Mouse (Mus musculus): ENCODE data around the gene B3gnt8. TPM values are rescaled to one million over a fixed set of nuclear protein-coding genes. Genes with fewer than 3 reads are reported as not detected.

Gene B3gnt8
- polyA plus RNA-seq, 1 experiment, result 3.9 TPM

DNA sequence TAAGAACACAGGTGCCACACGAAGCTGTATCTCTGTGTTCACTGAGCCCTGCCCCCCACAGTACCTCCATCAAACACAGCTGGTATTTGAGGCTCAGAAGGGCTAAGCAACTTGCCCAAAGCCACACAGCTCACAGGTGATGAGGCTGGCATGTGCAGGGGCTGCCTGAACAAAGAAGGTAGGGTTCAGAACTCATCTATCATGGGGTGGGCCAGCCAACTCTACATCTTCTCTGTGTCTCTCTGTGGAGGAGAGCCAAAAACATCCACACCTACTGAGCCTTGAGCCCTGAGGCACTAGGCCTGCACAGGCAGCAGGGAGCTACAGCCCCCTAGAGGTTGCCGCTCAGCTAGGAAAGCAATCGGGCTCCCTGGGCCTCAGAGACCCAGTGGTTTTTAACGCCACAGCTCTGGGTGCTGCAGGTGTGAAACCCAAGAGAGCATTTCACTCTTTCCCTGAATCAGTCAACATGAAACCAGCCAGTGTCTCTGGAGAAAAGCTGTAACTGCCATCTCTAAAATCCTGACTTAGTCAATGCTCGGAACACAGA, 21.2 kb downstream of the B3gnt8 start:
- no peaks in the 10 kb centered on the region for H3K27me3 ChIP-seq (ENCODE audit: control insufficient read depth, insufficient read depth, low read length)
- TF ChIP-seq POLR2A (IDR thresholded peaks at IDR 0.05; ENCODE audit: control insufficient read depth, low read depth, low read length), result no peak
- no peak; the same call in 1 of the 2 replicates for TF ChIP-seq CTCF (IDR thresholded peaks at IDR 0.05; ENCODE audit: control insufficient read depth, insufficient read depth, insufficient replicate concordance, low read depth, low read length)
- no peaks in the 10 kb centered on the region; the same call in 1 of the 2 replicates for H3K4me1 ChIP-seq (ENCODE audit: control insufficient read depth, insufficient read depth, low read length)
- H3K36me3 ChIP-seq (ENCODE audit: control insufficient read depth, insufficient read depth, low read length), result no peaks in the 10 kb centered on the region
- no peak overlapping the region for H3K4me3 ChIP-seq (ENCODE audit: control insufficient read depth, low read depth, low read length)
- no peak overlapping the region for H3K27ac ChIP-seq (ENCODE audit: control insufficient read depth, insufficient read depth, low read depth, low read length)

GRCm38 (mm10) chr7:25649839-25650238, 23.4 kb downstream of the B3gnt8 start:
- Histone ChIP-seq H3K4me3 (ENCODE audit: control insufficient read depth, low read depth, low read length) (no peak overlapping the region), H3K36me3 (ENCODE audit: control insufficient read depth, insufficient read depth, low read length) (no peaks in the 10 kb centered on the region), H3K4me1 (ENCODE audit: control insufficient read depth, insufficient read depth, low read length) (no peaks in the 10 kb centered on the region; the same call in 1 of the 2 replicates), H3K27me3 (ENCODE audit: control insufficient read depth, insufficient read depth, low read length) (no peaks in the 10 kb centered on the region), H3K27ac (ENCODE audit: control insufficient read depth, insufficient read depth, low read depth, low read length) (no peak overlapping the region)
- TF ChIP-seq CTCF (IDR thresholded peaks at IDR 0.05; ENCODE audit: control insufficient read depth, insufficient read depth, insufficient replicate concordance, low read depth, low read length) (no peak), POLR2A (IDR thresholded peaks at IDR 0.05; ENCODE audit: control insufficient read depth, low read depth, low read length) (no peak)

DNA sequence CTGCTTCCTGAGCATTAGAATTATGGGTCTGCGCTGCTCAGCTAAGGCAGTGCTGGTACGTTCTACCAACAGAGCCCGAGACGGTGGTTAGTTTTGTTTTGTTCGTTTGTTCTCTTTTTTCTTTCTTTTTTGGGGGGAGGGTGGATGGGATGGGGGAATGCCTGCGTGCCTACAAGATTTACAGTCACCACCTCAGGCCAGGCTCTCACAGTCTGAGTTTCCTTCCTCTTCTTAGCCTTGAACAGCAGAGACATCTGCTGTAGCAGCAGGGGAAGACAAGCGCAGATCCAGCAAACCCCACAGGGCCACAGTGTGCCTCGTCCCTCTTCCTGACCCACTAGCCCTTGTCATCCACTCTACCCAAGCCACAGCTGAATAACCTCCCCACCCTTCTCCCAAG, 24.8 kb downstream of the B3gnt8 start:
- H3K4me3 ChIP-seq (ENCODE audit: control insufficient read depth, low read depth, low read length), result no peak overlapping the region
- TF ChIP-seq CTCF (IDR thresholded peaks at IDR 0.05; ENCODE audit: control insufficient read depth, insufficient read depth, insufficient replicate concordance, low read depth, low read length) (no peak), POLR2A (IDR thresholded peaks at IDR 0.05; ENCODE audit: control insufficient read depth, low read depth, low read length) (no peak)
- H3K27me3 ChIP-seq (ENCODE audit: control insufficient read depth, insufficient read depth, low read length), result no peaks in the 10 kb centered on the region

DNA sequence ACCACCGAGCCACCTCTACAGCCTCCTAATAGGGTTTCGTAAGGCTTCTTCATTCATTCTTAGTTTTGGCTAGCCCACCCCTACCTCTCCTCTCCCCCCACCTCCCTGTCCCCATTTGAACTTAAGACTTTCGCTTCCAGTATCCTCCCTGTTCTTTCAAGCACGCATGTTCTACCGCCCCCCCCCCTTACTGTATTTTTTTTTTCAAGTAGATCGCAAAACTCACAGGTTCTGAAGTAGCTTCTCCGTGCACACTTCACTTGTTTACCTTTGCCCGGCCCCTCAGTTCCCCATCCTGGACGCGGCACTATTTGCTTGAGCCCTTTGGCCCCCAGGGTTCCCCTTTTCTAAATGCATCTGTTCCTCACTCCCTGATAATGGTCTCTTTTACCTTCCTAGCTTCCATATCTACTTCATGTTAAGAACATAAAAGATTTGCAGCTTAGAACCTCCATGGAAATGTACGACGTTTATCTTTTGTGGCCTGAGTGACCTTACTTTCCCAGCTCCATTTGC, 25.8 kb downstream of the B3gnt8 start:
- H3K4me3 ChIP-seq (ENCODE audit: control insufficient read depth, low read depth, low read length), result no peak overlapping the region
- H3K36me3 ChIP-seq (ENCODE audit: control insufficient read depth, insufficient read depth, low read length), result no peaks in the 10 kb centered on the region
- H3K27ac ChIP-seq (ENCODE audit: control insufficient read depth, insufficient read depth, low read depth, low read length), result no peak overlapping the region
- no peaks in the 10 kb centered on the region for H3K27me3 ChIP-seq (ENCODE audit: control insufficient read depth, insufficient read depth, low read length)
- TF ChIP-seq POLR2A (IDR thresholded peaks at IDR 0.05; ENCODE audit: control insufficient read depth, low read depth, low read length) (no peak), CTCF (IDR thresholded peaks at IDR 0.05; ENCODE audit: control insufficient read depth, insufficient read depth, insufficient replicate concordance, low read depth, low read length) (no peak)
- H3K4me1 ChIP-seq (ENCODE audit: control insufficient read depth, insufficient read depth, low read length), result peaks cover 2% of the 10 kb centered on the region

More for the DNA sequence above, 24.8 kb downstream of the B3gnt8 start:
- H3K4me1 ChIP-seq (ENCODE audit: control insufficient read depth, insufficient read depth, low read length), result no peaks in the 10 kb centered on the region; the same call in 1 of the 2 replicates
- no peaks in the 10 kb centered on the region for H3K36me3 ChIP-seq (ENCODE audit: control insufficient read depth, insufficient read depth, low read length)
- no peak overlapping the region for H3K27ac ChIP-seq (ENCODE audit: control insufficient read depth, insufficient read depth, low read depth, low read length)

DNA sequence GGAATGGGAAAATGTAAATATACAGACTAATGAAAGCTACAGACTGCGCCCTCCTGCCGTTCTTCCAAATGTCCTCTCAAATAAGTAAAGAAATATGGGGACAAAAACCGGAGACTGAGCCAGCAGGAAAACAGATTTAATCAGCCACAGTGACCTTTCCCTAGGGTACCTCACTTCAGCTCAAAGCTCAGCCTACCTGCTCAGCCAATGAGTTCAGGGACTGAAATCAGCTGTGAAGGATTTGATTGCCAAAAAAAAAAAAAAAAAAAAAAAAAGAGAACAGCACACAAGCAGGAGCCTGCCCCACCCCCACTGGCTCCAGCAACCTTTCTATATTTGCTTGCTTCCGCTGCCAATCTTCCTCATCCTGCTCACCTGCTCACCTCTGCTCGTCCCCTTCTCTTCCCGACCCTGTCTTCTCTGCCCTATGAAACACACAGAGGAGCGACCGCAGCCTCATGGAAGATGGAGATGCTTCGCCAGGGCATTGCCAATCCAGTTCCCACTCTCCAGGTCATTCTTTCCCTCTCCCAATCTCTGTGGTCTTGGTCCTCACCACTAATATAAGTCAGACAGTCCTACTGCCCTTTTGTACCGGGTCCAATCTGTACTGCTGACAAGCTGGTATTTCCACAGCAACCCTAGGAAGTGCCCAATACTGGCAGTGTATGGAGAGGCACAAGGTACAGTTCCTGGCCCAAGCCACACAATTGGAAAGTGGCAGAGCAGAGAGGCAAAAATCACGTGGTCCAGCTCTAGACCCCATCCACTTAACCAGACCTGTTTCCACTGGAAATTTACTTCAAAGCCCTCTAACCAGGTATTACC, 29.4 kb downstream of the B3gnt8 start:
- TF ChIP-seq CTCF (IDR thresholded peaks at IDR 0.05; ENCODE audit: control insufficient read depth, insufficient read depth, insufficient replicate concordance, low read depth, low read length) (no peak), POLR2A (IDR thresholded peaks at IDR 0.05; ENCODE audit: control insufficient read depth, low read depth, low read length) (no peak)
- H3K27me3 ChIP-seq (ENCODE audit: control insufficient read depth, insufficient read depth, low read length), result no peaks in the 10 kb centered on the region
- peaks cover 5% of the 10 kb centered on the region for H3K4me1 ChIP-seq (ENCODE audit: control insufficient read depth, insufficient read depth, low read length)
- H3K4me3 ChIP-seq (ENCODE audit: control insufficient read depth, low read depth, low read length), result no peak overlapping the region
- no peak overlapping the region for H3K27ac ChIP-seq (ENCODE audit: control insufficient read depth, insufficient read depth, low read depth, low read length)
- no peaks in the 10 kb centered on the region for H3K36me3 ChIP-seq (ENCODE audit: control insufficient read depth, insufficient read depth, low read length)

DNA sequence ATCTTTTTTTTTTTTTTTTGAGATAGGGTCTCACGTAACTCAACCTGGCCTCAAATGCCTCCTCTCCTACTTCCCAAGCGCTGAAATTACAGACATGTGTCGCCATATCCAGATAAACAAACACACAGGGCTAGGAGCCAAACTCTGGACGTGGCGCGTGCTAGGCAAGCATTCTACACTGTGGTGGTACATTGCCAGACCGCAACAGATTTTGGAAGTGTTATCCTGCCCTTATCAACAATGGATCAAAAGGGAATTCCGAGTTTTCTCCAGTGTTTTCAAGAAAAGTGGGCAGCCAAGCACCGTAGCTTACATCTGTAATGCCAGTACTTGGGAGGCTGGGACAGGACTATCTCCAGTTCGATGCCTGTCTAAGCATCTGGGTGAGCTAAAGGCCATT, 31.3 kb downstream of the B3gnt8 start:
- no peaks in the 10 kb centered on the region; the same call in 1 of the 2 replicates for H3K36me3 ChIP-seq (ENCODE audit: control insufficient read depth, insufficient read depth, low read length)
- H3K27ac ChIP-seq (ENCODE audit: control insufficient read depth, insufficient read depth, low read depth, low read length), result peak overlapping the region; percentile 95
- TF ChIP-seq CTCF (IDR thresholded peaks at IDR 0.05; ENCODE audit: control insufficient read depth, insufficient read depth, insufficient replicate concordance, low read depth, low read length), result no peak
- no peak for TF ChIP-seq POLR2A (IDR thresholded peaks at IDR 0.05; ENCODE audit: control insufficient read depth, low read depth, low read length)
- peak overlapping the region; percentile 96 for H3K4me3 ChIP-seq (ENCODE audit: control insufficient read depth, low read depth, low read length)
- peaks cover 5% of the 10 kb centered on the region for H3K4me1 ChIP-seq (ENCODE audit: control insufficient read depth, insufficient read depth, low read length)
- no peaks in the 10 kb centered on the region for H3K27me3 ChIP-seq (ENCODE audit: control insufficient read depth, insufficient read depth, low read length)
